Mouse (Mus musculus) E14TG2a.4 (cell line): ENCODE data around the gene Npas3.

ENCODE experiments used
- H3K27me3 ChIP-seq: 2 replicates; pipeline ENCODE4 v1.6.1; 2014; ENCODE audit warnings: low read length, control low read depth; ENCODE audit not compliant: insufficient read depth
- H3K36me3 ChIP-seq: 2 replicates; pipeline ENCODE4 v1.6.1; 2014; ENCODE audit warnings: low read length, control low read depth; ENCODE audit not compliant: insufficient read depth
- H3K4me1 ChIP-seq: replicated peaks from 2 replicates; pipeline ENCODE4 v1.6.1; 2014; ENCODE audit warnings: low read depth, low read length, control low read depth
- H3K4me3 ChIP-seq: replicated peaks from 2 replicates; pipeline ENCODE4 v1.5.1; 2014; ENCODE audit warnings: mild to moderate bottlenecking, low read length
- H3K9me3 ChIP-seq: 2 replicates; pipeline ENCODE4 v1.6.1; 2014; ENCODE audit warnings: low read length, control low read depth
- CTCF ChIP-seq: conservative IDR thresholded peaks from 2 replicates; pipeline ENCODE4 v1.5.1; 2014; ENCODE audit warnings: low read length
- NANOG ChIP-seq: IDR thresholded peaks from 2 replicates; pipeline ENCODE4 v1.6.1; 2014; ENCODE audit warnings: borderline replicate concordance, low read length, mixed read lengths
- POU5F1 ChIP-seq: IDR thresholded peaks from 2 replicates; pipeline ENCODE4 v1.6.1; 2014; ENCODE audit warnings: low read length, borderline replicate concordance

Npas3 gene

DNA sequence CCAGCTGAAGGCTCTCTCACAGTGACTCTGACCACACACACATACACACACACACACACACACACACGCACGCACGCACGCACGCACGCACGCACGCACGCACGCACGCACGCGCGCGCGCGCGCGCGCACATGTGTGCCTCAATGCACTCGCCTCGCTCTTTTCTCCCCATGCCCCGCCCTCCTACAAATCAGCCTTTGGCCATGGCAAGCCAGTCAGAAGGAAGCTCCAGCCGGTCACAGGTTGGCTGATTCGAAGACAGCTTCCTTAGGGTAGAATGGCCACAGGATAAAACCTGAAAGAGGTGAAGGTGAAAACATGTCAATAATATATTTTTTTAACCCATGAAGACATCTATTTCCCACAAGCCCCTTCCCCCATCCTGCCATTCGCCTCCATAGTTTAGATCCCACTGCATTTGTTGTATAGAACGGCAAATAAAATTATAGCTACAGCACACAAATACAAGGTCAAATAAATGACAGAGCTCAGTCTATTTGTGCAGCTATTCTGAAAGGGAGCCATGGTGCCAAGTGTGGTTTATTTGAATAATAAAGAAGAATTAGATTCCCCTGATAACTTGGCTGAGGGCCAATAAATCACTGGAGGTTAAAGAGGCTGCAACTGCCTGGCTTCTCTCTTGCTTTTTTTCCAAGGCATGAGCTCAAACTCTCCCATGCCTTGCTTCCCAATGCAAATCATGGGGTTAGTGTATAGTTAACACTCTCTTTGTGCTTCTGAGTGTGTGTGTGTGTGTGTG, 587.7 kb downstream of the Npas3 start:
- Histone ChIP-seq H3K9me3 (peaks cover 7% of the 10 kb centered on the region; the same call in 1 of the 2 replicates), H3K4me3 (no peak overlapping the region), H3K36me3 (no peaks in the 10 kb centered on the region), H3K4me1 (no peaks in the 10 kb centered on the region), H3K27me3 (no peaks in the 10 kb centered on the region)
- TF ChIP-seq POU5F1 (no peak), CTCF (no peak), NANOG (no peak)

- H3K9me3 ChIP-seq: 0 out of 2 replicates have a peak, but pooled peaks cover 4% of the 10 kb centered on the region
- H3K27me3 ChIP-seq: no peaks in the 10 kb centered on the region
- no peak overlapping the region for H3K4me3 ChIP-seq
- no peaks in the 10 kb centered on the region for H3K4me1 ChIP-seq
- TF ChIP-seq POU5F1 (no peak), CTCF (no peak), NANOG (no peak)
- no peaks in the 10 kb centered on the region for H3K36me3 ChIP-seq
Observed at GRCm38 (mm10) chr12:53837408-53837807, 588.9 kb downstream of the Npas3 start.

DNA sequence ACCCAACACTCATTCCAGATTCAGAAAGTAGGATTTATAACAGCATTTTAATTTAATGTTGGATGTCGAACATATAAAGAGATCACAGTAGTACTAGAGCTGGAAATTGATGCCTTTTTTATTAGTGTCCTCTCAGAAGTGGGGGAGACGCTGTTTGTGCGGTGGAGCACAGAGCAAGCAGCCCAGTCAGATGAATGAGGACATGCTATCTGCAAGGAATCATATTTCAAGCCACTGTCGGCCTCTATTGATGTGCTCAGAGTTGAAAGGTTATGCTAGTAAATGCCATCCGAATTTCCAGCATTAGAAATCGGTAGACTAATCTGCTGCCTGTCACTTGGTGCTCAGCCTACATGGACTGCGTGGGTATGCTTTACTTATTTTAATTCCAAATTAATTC, 590.1 kb downstream of the Npas3 start:
- H3K36me3 ChIP-seq: no peaks in the 10 kb centered on the region
- 0 out of 2 replicates have a peak, but pooled peaks cover 4% of the 10 kb centered on the region for H3K9me3 ChIP-seq
- H3K4me3 ChIP-seq: no peak overlapping the region
- H3K4me1 ChIP-seq: no peaks in the 10 kb centered on the region
- TF ChIP-seq NANOG: no peak
- no peaks in the 10 kb centered on the region for H3K27me3 ChIP-seq

GRCm38 (mm10) chr12:53841928-53842671, 593.6 kb downstream of the Npas3 start:
- TF ChIP-seq POU5F1: no peak
- no peak for TF ChIP-seq CTCF
- TF ChIP-seq NANOG: no peak
- H3K27me3 ChIP-seq: no peaks in the 10 kb centered on the region
- no peaks in the 10 kb centered on the region for H3K4me1 ChIP-seq
- no peaks in the 10 kb centered on the region for H3K9me3 ChIP-seq
- H3K4me3 ChIP-seq: no peak overlapping the region
- no peaks in the 10 kb centered on the region for H3K36me3 ChIP-seq

- TF ChIP-seq CTCF: no peak
- TF ChIP-seq POU5F1: no peak
- no peak for TF ChIP-seq NANOG
- Histone ChIP-seq H3K4me1 (no peaks in the 10 kb centered on the region), H3K4me3 (no peak overlapping the region), H3K36me3 (no peaks in the 10 kb centered on the region), H3K9me3 (no peaks in the 10 kb centered on the region), H3K27me3 (no peaks in the 10 kb centered on the region)
Observed at GRCm38 (mm10) chr12:53843626-53844025, 595.1 kb downstream of the Npas3 start.

DNA sequence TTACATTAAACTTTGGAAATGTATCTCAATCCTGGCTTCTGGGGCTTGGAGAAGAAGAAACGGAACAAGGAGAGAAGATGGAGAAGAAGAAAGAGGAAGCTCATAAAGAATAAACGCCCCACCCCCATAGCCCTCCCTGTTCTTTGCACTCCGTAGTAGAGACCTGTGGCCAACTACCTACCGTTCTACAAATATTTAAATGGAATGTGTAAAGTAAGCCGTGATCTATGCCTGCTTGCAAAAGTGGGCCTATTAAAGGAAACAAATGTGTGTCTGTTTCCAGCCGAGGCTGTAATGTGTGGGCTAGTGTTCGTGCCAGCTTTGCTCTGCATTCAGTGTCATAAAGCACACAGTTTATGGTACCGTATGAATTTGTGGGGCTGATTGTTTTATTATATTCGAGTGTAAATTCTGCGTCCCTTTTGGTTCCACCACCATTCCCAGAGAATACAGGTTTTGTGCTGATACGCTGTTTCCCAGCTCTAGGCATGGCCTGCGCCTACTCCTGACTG, 597.7 kb downstream of the Npas3 start:
- H3K36me3 ChIP-seq: no peaks in the 10 kb centered on the region
- H3K27me3 ChIP-seq: no peaks in the 10 kb centered on the region
- H3K9me3 ChIP-seq: no peaks in the 10 kb centered on the region
- H3K4me1 ChIP-seq: no peaks in the 10 kb centered on the region
- TF ChIP-seq POU5F1 (no peak), CTCF (no peak), NANOG (no peak)
- H3K4me3 ChIP-seq: no peak overlapping the region

DNA sequence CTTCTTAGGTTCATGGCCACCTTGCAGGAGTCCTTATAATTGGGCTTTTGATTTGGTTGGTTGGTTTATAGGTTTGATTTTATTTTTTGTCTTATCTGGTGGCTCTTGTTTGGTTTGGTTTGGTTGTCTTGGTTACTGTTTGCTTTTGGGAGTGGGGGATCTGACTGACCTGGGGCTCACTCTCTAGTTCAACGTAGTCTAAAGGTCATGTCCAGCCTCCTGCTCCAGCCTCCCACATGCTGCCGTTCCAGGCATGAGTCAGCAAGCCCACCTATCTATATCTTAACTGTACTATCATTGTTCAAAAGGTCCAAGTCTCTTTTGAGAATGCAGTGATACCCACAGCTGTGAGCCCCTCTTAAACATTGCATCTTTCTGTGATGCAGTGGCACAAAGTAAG, 600.8 kb downstream of the Npas3 start:
- TF ChIP-seq CTCF: no peak
- Histone ChIP-seq H3K4me3 (no peak overlapping the region), H3K36me3 (no peaks in the 10 kb centered on the region), H3K27me3 (no peaks in the 10 kb centered on the region), H3K4me1 (no peaks in the 10 kb centered on the region), H3K9me3 (no peaks in the 10 kb centered on the region)

- TF ChIP-seq POU5F1 (no peak), NANOG (no peak), CTCF (no peak)
- no peaks in the 10 kb centered on the region for H3K9me3 ChIP-seq
- no peaks in the 10 kb centered on the region for H3K36me3 ChIP-seq
- H3K4me3 ChIP-seq: no peak overlapping the region
- H3K27me3 ChIP-seq: no peaks in the 10 kb centered on the region
- no peaks in the 10 kb centered on the region for H3K4me1 ChIP-seq
Observed at GRCm38 (mm10) chr12:53852432-53852831, 604.0 kb downstream of the Npas3 start.
